Mouse (Mus musculus): ENCODE measurements around the gene Katna1. TPM values are rescaled to one million over a fixed set of nuclear protein-coding genes. Genes with fewer than 3 reads are reported as not detected.
A peak's percentile ranks its signal among the peaks of the same experiment; 100 is the strongest.

Katna1 gene
- polyA plus RNA-seq, 1 experiment from 2014 or later: 58.7 TPM

GRCm38 (mm10) chr10:7772769-7773168 lies 47.0 kb downstream of the Katna1 start:
- Histone ChIP-seq H3K36me3 (ENCODE audit: insufficient read depth, low read length) (peaks cover 50% of the 10 kb centered on the region), H3K27me3 (ENCODE audit: insufficient read depth, low read length) (no peaks in the 10 kb centered on the region), H3K4me2 (replicated peaks; ENCODE audit: low read depth, low read length) (no peak overlapping the region), H3K27ac (ENCODE audit: low read length) (no peak overlapping the region), H3K4me3 (ENCODE audit: low read length) (no peak overlapping the region), H3K4me1 (ENCODE audit: insufficient read depth, low read length) (no peaks in the 10 kb centered on the region), H3K9me3 (ENCODE audit: low read length) (no peaks in the 10 kb centered on the region), H3K9ac (replicated peaks; ENCODE audit: low read length) (no peak overlapping the region)
- no peak for ATAC-seq (ENCODE audit: low FRiP score, low TSS enrichment)
- WGBS: 90% methylated on average over 1 of the region's 1 CpGs

- 96% methylated on average over 8 of the region's 8 CpGs for WGBS
- peaks cover 3% of the 10 kb centered on the region; the same call in 1 of the 2 replicates for H3K4me1 ChIP-seq (ENCODE audit: insufficient read depth, low read length)
- H3K9ac ChIP-seq (replicated peaks; ENCODE audit: low read length): no peak overlapping the region
- no peak overlapping the region for H3K27ac ChIP-seq (ENCODE audit: low read length)
- no peaks in the 10 kb centered on the region for H3K9me3 ChIP-seq (ENCODE audit: low read length)
- H3K4me3 ChIP-seq (ENCODE audit: low read length): no peak overlapping the region
- H3K27me3 ChIP-seq (ENCODE audit: insufficient read depth, low read length): no peaks in the 10 kb centered on the region
- ATAC-seq (ENCODE audit: low FRiP score, low TSS enrichment): no peak
- no peak overlapping the region for H3K4me2 ChIP-seq (replicated peaks; ENCODE audit: low read depth, low read length)
- H3K36me3 ChIP-seq (ENCODE audit: insufficient read depth, low read length): peaks cover 41% of the 10 kb centered on the region
Measured at GRCm38 (mm10) chr10:7775421-7775820, 49.6 kb downstream of the Katna1 start.

GRCm38 (mm10) chr10:7778361-7778760 lies 52.6 kb downstream of the Katna1 start:
- Histone ChIP-seq H3K27ac (ENCODE audit: low read length) (no peak overlapping the region), H3K27me3 (ENCODE audit: insufficient read depth, low read length) (no peaks in the 10 kb centered on the region), H3K9ac (replicated peaks; ENCODE audit: low read length) (no peak overlapping the region), H3K4me3 (ENCODE audit: low read length) (no peak overlapping the region), H3K36me3 (ENCODE audit: insufficient read depth, low read length) (peaks cover 20% of the 10 kb centered on the region), H3K9me3 (ENCODE audit: low read length) (no peaks in the 10 kb centered on the region), H3K4me1 (ENCODE audit: insufficient read depth, low read length) (peaks cover 5% of the 10 kb centered on the region; the same call in 1 of the 2 replicates), H3K4me2 (replicated peaks; ENCODE audit: low read depth, low read length) (no peak overlapping the region)
- ATAC-seq (ENCODE audit: low FRiP score, low TSS enrichment): no peak
- 95% methylated on average over 3 of the region's 3 CpGs for WGBS

GRCm38 (mm10) chr10:7779751-7780237 lies 54.0 kb downstream of the Katna1 start:
- Histone ChIP-seq H3K9me3 (ENCODE audit: low read length) (no peaks in the 10 kb centered on the region), H3K4me2 (replicated peaks; ENCODE audit: low read depth, low read length) (peak overlapping the region; percentile 80), H3K4me1 (ENCODE audit: insufficient read depth, low read length) (peaks cover 5% of the 10 kb centered on the region; the same call in 1 of the 2 replicates), H3K27me3 (ENCODE audit: insufficient read depth, low read length) (no peaks in the 10 kb centered on the region), H3K9ac (replicated peaks; ENCODE audit: low read length) (peak overlapping the region; percentile 88), H3K36me3 (ENCODE audit: insufficient read depth, low read length) (peaks cover 13% of the 10 kb centered on the region), H3K27ac (ENCODE audit: low read length) (no peak overlapping the region), H3K4me3 (ENCODE audit: low read length) (peak overlapping the region; percentile 99)
- ATAC-seq (ENCODE audit: low FRiP score, low TSS enrichment): no peak
- 22% methylated on average over 6 of the region's 7 CpGs for WGBS

- Histone ChIP-seq H3K9me3 (ENCODE audit: low read length) (no peaks in the 10 kb centered on the region), H3K27me3 (ENCODE audit: insufficient read depth, low read length) (no peaks in the 10 kb centered on the region), H3K4me3 (ENCODE audit: low read length) (peak overlapping the region; percentile 99), H3K9ac (replicated peaks; ENCODE audit: low read length) (peak overlapping the region; percentile 88), H3K4me2 (replicated peaks; ENCODE audit: low read depth, low read length) (peak overlapping the region; percentile 80), H3K36me3 (ENCODE audit: insufficient read depth, low read length) (peaks cover 9% of the 10 kb centered on the region; the same call in 1 of the 2 replicates), H3K4me1 (ENCODE audit: insufficient read depth, low read length) (peaks cover 5% of the 10 kb centered on the region; the same call in 1 of the 2 replicates), H3K27ac (ENCODE audit: low read length) (peak overlapping the region; percentile 72)
- under 1% methylated on average over 59 of the region's 77 CpGs for WGBS
- peak; percentile 96 for ATAC-seq (ENCODE audit: low FRiP score, low TSS enrichment)
Measured at GRCm38 (mm10) chr10:7780238-7781176, 54.7 kb downstream of the Katna1 start.

- H3K27ac ChIP-seq (ENCODE audit: low read length): no peak overlapping the region
- H3K4me3 ChIP-seq (ENCODE audit: low read length): peak overlapping the region; percentile 99
- peak overlapping the region; percentile 80 for H3K4me2 ChIP-seq (replicated peaks; ENCODE audit: low read depth, low read length)
- ATAC-seq (ENCODE audit: low FRiP score, low TSS enrichment): peak; percentile 17; the same call in 1 of the 2 replicates
- H3K36me3 ChIP-seq (ENCODE audit: insufficient read depth, low read length): peaks cover 9% of the 10 kb centered on the region; the same call in 1 of the 2 replicates
- no peaks in the 10 kb centered on the region for H3K27me3 ChIP-seq (ENCODE audit: insufficient read depth, low read length)
- H3K9me3 ChIP-seq (ENCODE audit: low read length): no peaks in the 10 kb centered on the region
- H3K4me1 ChIP-seq (ENCODE audit: insufficient read depth, low read length): peaks cover 5% of the 10 kb centered on the region; the same call in 1 of the 2 replicates
- WGBS: 61% methylated on average over 3 of the region's 3 CpGs
- peak overlapping the region; percentile 61 for H3K9ac ChIP-seq (replicated peaks; ENCODE audit: low read length)
Measured at GRCm38 (mm10) chr10:7781214-7781613, 55.4 kb downstream of the Katna1 start.

GRCm38 (mm10) chr10:7787319-7787718 lies 61.5 kb downstream of the Katna1 start:
- Histone ChIP-seq H3K4me3 (ENCODE audit: low read length) (no peak overlapping the region), H3K4me1 (ENCODE audit: insufficient read depth, low read length) (peaks cover 3% of the 10 kb centered on the region; the same call in 1 of the 2 replicates), H3K4me2 (replicated peaks; ENCODE audit: low read depth, low read length) (no peak overlapping the region), H3K27me3 (ENCODE audit: insufficient read depth, low read length) (no peaks in the 10 kb centered on the region), H3K36me3 (ENCODE audit: insufficient read depth, low read length) (peaks cover 15% of the 10 kb centered on the region), H3K9me3 (ENCODE audit: low read length) (no peaks in the 10 kb centered on the region), H3K9ac (replicated peaks; ENCODE audit: low read length) (no peak overlapping the region), H3K27ac (ENCODE audit: low read length) (no peak overlapping the region)
- 41% methylated on average over 2 of the region's 2 CpGs for WGBS
- no peak for ATAC-seq (ENCODE audit: low FRiP score, low TSS enrichment)

- Histone ChIP-seq H3K36me3 (ENCODE audit: insufficient read depth, low read length) (peaks cover 26% of the 10 kb centered on the region), H3K9me3 (ENCODE audit: low read length) (no peaks in the 10 kb centered on the region), H3K9ac (replicated peaks; ENCODE audit: low read length) (peak overlapping the region; percentile 87), H3K4me1 (ENCODE audit: insufficient read depth, low read length) (peaks cover 13% of the 10 kb centered on the region), H3K27me3 (ENCODE audit: insufficient read depth, low read length) (no peaks in the 10 kb centered on the region), H3K27ac (ENCODE audit: low read length) (peak overlapping the region; percentile 41; the same call in 1 of the 2 replicates), H3K4me3 (ENCODE audit: low read length) (peak overlapping the region; percentile 80), H3K4me2 (replicated peaks; ENCODE audit: low read depth, low read length) (peak overlapping the region; percentile 59)
- peak; percentile 23; the same call in 1 of the 2 replicates for ATAC-seq (ENCODE audit: low FRiP score, low TSS enrichment)
- WGBS: under 1% methylated on average over 10 of the region's 10 CpGs
Measured at GRCm38 (mm10) chr10:7792254-7792750, 66.5 kb downstream of the Katna1 start.

GRCm38 (mm10) chr10:7792751-7793385 lies 67.1 kb downstream of the Katna1 start, which contains the start of the genes Ginm1 and Ppil4:
TSS of gene Ginm1 (minus strand) at chr10:7792824.
TSS of gene Ppil4 (plus strand) at chr10:7792891.
- Histone ChIP-seq H3K36me3 (ENCODE audit: insufficient read depth, low read length) (peaks cover 27% of the 10 kb centered on the region), H3K27ac (ENCODE audit: low read length) (peak within 1 kb of the TSS; percentile 41; the same call in 1 of the 2 replicates), H3K4me2 (replicated peaks; ENCODE audit: low read depth, low read length) (peak within 1 kb of the TSS; percentile 64), H3K9ac (replicated peaks; ENCODE audit: low read length) (peak within 1 kb of the TSS; percentile 87), H3K4me1 (ENCODE audit: insufficient read depth, low read length) (peaks cover 13% of the 10 kb centered on the region), H3K4me3 (ENCODE audit: low read length) (peak within 1 kb of the TSS; percentile 80), H3K9me3 (ENCODE audit: low read length) (no peaks in the 10 kb centered on the region), H3K27me3 (ENCODE audit: insufficient read depth, low read length) (no peaks in the 10 kb centered on the region)
- ATAC-seq (ENCODE audit: low FRiP score, low TSS enrichment): peak; percentile 94
- WGBS: under 1% methylated on average over 52 of the region's 52 CpGs

Data from kidney, embryonic 16.5 days (tissue).